Mouse (Mus musculus): Measurements from ENCODE around the gene Dnajc17.

DNA sequence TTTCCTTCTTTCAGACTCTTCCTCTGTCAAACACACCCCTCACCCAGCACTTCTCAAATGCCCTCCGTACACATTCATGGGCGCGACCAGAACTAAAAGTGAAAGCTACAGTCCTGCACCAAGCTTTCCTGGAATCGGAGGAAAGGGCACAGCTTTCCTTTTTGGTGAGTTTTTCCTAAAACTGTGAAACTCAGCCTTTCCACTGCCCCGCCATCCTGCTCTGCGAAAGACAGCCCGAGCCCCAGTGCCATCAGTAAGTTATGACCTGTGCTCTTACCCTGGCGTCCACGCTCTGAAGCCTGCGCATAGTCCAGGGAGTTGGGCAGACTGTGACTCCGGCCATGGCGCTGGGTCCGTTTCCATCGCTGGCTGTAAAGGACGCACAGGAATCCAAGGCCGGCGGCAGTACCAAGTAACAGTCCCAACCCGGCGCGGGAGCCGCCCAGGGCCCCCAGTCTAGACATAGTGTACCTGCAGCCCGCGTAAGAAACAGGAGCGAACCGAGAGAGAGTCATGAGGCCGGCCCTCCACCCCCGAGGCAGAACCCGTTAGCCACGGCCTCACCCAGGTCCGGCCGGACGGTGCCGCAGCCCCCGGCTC, 52.4 kb downstream of the Dnajc17 start:
- TF ChIP-seq FLI1 (IDR thresholded peaks at IDR 0.05; ENCODE audit: low read length) (no peak), GATA1 (IDR thresholded peaks at IDR 0.05; ENCODE audit: borderline replicate concordance, low read length) (no peak)

All from megakaryocyte, embryonic 14.5 days (primary cell).